Mouse (Mus musculus): ENCODE data around the gene Rrp8. TPM values are rescaled to one million over a fixed set of nuclear protein-coding genes. Genes with fewer than 3 reads are reported as not detected.
A peak's percentile ranks its signal among the peaks of the same experiment; 100 is the strongest.
"Not testable (repeated sequence)": the region's sequence is repeated elsewhere in the genome, so short reads cannot be mapped to it uniquely, and the experiment has no call there.

The Rrp8 gene
- polyA plus RNA-seq, 1 experiment from 2014 or later: 32.0 TPM

DNA sequence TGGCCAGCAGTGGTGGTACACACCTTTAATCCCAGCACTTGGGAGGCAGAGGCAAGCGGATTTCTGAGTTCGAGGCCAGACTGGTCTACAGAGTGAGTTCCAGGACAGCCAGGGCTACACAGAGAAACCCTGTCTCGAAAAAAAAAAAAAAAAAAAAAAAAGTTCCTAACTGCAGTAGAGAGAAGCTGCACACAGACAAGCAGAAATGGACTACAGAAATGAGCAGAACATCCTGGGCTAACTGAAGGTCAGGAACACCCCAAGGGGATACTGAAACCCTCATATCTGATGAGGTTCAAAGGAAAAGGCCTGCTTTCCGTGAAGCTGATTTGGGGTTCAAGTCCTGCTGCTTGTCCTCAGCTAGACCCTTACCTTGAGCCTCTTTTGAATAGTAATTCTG lies 1.7 kb downstream of the Rrp8 start:
- WGBS (ENCODE audit: insufficient replicate concordance): 48% methylated on average over 4 of the region's 4 CpGs
- H3K27ac ChIP-seq (ENCODE audit: low read depth, low read length); ATAC-seq (replicated peaks; ENCODE audit: insufficient number of reproducible peaks, low FRiP score, low TSS enrichment); H3K9me3 ChIP-seq (replicated peaks; ENCODE audit: control insufficient read depth, low read length); H3K27me3 ChIP-seq (ENCODE audit: control insufficient read depth, insufficient read depth, low read length): not testable (repeated sequence)
- peaks cover 23% of the 10 kb centered on the region for H3K4me1 ChIP-seq (ENCODE audit: control insufficient read depth, insufficient read depth, low read length)
- peak overlapping the region; percentile 98 for H3K9ac ChIP-seq (ENCODE audit: low read depth, low read length)
- peak overlapping the region; percentile 78 for H3K4me2 ChIP-seq
- H3K4me3 ChIP-seq (ENCODE audit: low read depth, low read length): peak overlapping the region; percentile 71
- peaks cover 21% of the 10 kb centered on the region for H3K36me3 ChIP-seq (ENCODE audit: control insufficient read depth, insufficient read depth, low read length)

DNA sequence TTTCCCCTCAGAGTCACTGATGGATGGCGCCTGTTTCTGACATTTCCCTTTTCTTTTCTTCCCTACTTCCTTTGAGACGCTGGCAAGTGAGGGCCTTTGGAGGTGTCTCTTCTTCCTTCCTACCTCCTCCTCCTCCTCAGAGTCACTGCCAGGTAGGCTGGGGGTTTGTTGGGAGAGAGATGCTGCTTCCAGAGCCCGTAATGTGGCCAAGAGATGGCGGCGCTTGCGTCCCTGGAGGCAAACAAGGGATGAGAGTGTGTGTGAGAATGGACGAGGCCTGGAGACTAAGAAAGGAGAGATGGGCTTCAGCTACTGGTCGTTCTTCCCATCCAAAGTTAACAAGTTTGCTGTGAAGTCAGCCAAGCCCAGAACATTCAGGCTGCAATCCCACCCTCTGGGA lies 2.4 kb downstream of the Rrp8 start:
- H3K36me3 ChIP-seq (ENCODE audit: control insufficient read depth, insufficient read depth, low read length): peaks cover 19% of the 10 kb centered on the region

DNA sequence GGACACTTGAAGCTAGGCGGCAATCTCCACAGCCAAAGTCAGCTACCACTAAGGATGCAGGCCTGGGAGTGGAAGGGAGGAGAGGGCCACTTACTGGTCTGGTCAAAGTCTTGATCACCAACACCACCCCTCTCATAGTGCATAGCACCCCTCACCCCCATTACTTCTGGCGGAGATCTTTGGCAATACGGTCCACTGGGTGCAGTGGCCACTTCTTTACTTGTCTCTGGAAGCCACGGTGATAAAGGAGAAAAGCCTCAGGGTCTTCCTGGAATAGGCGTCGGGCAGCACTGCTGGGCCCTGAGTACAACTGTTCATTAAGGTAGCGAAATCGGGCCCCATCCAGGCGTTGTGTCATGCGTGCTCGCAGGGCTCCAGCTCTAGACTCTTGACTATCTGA lies 3.3 kb downstream of the Rrp8 start:
- Histone ChIP-seq H3K27ac (ENCODE audit: low read depth, low read length) (no peak overlapping the region), H3K27me3 (ENCODE audit: control insufficient read depth, insufficient read depth, low read length) (no peaks in the 10 kb centered on the region), H3K9me3 (replicated peaks; ENCODE audit: control insufficient read depth, low read length) (no peaks in the 10 kb centered on the region), H3K9ac (ENCODE audit: low read depth, low read length) (no peak overlapping the region), H3K4me1 (ENCODE audit: control insufficient read depth, insufficient read depth, low read length) (peaks cover 15% of the 10 kb centered on the region), H3K36me3 (ENCODE audit: control insufficient read depth, insufficient read depth, low read length) (peaks cover 27% of the 10 kb centered on the region), H3K4me2 (no peak overlapping the region), H3K4me3 (ENCODE audit: low read depth, low read length) (no peak overlapping the region)
- WGBS (ENCODE audit: insufficient replicate concordance): 89% methylated on average over 11 of the region's 11 CpGs
- ATAC-seq (replicated peaks; ENCODE audit: insufficient number of reproducible peaks, low FRiP score, low TSS enrichment): no peak

More for the DNA sequence above, 2.4 kb downstream of the Rrp8 start:
- no peak overlapping the region for H3K9ac ChIP-seq (ENCODE audit: low read depth, low read length)
- no peaks in the 10 kb centered on the region for H3K9me3 ChIP-seq (replicated peaks; ENCODE audit: control insufficient read depth, low read length)
- peak overlapping the region; percentile 78 for H3K4me2 ChIP-seq
- WGBS (ENCODE audit: insufficient replicate concordance): 85% methylated on average over 8 of the region's 8 CpGs
- H3K27me3 ChIP-seq (ENCODE audit: control insufficient read depth, insufficient read depth, low read length): no peaks in the 10 kb centered on the region
- H3K4me3 ChIP-seq (ENCODE audit: low read depth, low read length): no peak overlapping the region
- no peak overlapping the region for H3K27ac ChIP-seq (ENCODE audit: low read depth, low read length)
- ATAC-seq (replicated peaks; ENCODE audit: insufficient number of reproducible peaks, low FRiP score, low TSS enrichment): no peak
- H3K4me1 ChIP-seq (ENCODE audit: control insufficient read depth, insufficient read depth, low read length): peaks cover 23% of the 10 kb centered on the region

DNA sequence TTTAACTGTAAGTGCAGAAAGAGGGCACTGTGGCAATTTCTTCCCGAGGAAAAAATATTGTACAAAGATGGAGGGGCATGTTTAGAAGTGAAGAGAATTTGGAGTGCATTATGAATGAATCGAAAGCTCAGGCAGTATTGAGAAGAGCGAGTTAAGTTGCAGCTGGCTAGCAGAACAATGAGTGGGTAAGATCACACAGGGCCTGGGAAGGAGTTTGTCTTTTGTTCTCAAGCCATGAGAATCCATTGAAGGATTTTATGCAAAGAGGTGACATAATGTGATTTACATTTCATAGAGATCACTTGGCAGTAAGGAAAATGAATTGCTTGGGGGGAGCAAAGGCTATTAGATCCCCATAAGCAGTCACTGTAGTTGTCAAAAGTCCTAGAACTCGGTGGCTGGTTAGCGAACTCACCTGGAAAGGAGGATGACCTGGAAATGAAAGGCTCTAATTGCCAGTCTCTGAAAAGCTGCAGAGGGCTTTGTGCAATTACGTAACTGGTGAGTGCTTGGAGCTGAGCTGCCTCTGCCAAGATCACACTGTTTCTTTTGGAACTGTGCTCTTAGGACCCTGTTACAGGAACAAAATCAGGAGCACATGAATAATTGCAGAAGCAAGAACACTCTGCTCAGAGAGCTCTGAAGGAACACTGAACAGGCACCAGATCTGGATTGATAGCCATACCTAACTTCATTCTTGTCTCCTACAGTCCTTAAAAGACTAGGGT lies 8.3 kb downstream of the Rrp8 start:
- Histone ChIP-seq H3K4me1 (ENCODE audit: control insufficient read depth, insufficient read depth, low read length) (no peaks in the 10 kb centered on the region), H3K9me3 (replicated peaks; ENCODE audit: control insufficient read depth, low read length) (no peaks in the 10 kb centered on the region), H3K4me2 (no peak overlapping the region), H3K4me3 (ENCODE audit: low read depth, low read length) (no peak overlapping the region), H3K27me3 (ENCODE audit: control insufficient read depth, insufficient read depth, low read length) (no peaks in the 10 kb centered on the region), H3K9ac (ENCODE audit: low read depth, low read length) (no peak overlapping the region), H3K36me3 (ENCODE audit: control insufficient read depth, insufficient read depth, low read length) (peaks cover 21% of the 10 kb centered on the region), H3K27ac (ENCODE audit: low read depth, low read length) (no peak overlapping the region)
- WGBS (ENCODE audit: insufficient replicate concordance): 86% methylated on average over 6 of the region's 6 CpGs
- ATAC-seq (replicated peaks; ENCODE audit: insufficient number of reproducible peaks, low FRiP score, low TSS enrichment): no peak

DNA sequence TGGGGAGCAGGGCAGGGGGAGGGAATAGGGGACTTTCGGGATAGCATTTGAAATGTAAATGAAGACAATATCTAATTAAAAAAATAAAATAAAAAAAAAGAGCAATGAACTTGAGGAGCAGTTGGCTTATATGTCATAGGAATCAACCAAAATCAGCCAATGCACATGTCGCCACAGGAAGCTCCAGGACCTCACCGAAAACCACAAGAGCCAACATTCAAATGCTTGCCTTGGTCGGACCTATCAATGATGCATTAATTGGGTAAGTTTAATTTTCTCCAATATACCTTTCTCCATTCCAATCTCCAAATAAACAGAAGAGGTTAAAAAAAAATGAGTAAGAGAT lies 10.2 kb downstream of the Rrp8 start:
- Histone ChIP-seq H3K36me3 (ENCODE audit: control insufficient read depth, insufficient read depth, low read length) (peaks cover 9% of the 10 kb centered on the region; the same call in 1 of the 2 replicates), H3K9ac (ENCODE audit: low read depth, low read length) (no peak overlapping the region), H3K27ac (ENCODE audit: low read depth, low read length) (no peak overlapping the region), H3K27me3 (ENCODE audit: control insufficient read depth, insufficient read depth, low read length) (no peaks in the 10 kb centered on the region), H3K4me3 (ENCODE audit: low read depth, low read length) (no peak overlapping the region), H3K4me1 (ENCODE audit: control insufficient read depth, insufficient read depth, low read length) (no peaks in the 10 kb centered on the region), H3K4me2 (no peak overlapping the region), H3K9me3 (replicated peaks; ENCODE audit: control insufficient read depth, low read length) (no peaks in the 10 kb centered on the region)
- ATAC-seq (replicated peaks; ENCODE audit: insufficient number of reproducible peaks, low FRiP score, low TSS enrichment): no peak; the same call in 1 of the 2 replicates
- WGBS (ENCODE audit: insufficient replicate concordance): 88% methylated on average over 4 of the region's 4 CpGs

DNA sequence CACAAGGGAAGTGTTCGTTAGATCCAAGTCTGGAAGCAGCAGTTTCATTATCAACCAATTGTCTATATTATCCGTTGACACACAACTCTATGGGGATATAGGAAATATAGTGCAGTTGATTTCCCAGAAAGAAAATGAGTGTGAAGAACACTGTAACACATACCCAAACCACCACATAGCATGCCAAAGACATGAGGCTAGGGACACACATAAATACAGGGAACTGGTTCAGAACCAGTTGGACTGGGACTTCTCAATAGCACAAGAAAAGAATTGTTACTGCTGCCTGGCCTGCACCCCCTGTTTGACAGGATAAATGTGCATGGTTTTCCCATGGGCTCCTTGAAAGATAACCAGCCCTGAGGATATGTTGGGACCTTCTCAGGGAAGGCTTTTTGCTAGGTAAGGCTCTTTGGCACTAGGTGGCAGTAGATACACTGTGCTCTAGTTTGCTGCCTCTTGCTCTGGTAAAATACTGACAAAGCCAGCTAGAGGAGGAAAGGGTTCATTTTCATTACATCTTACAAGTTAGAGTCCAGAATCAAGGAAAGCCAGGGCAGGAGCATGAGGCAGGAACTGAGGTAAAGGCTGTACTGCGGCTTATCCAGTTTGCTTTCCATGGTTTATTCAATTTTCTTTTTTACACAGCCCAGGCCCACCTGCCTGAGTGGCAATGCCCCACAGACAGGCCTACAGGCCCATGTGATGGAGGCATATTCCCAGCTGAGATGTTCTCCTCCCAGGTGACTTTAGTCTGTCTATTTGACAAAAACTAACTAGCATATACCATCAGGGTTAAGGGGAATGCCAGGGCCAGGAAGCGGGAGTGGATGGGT lies 10.8 kb downstream of the Rrp8 start:
- Histone ChIP-seq H3K27ac (ENCODE audit: low read depth, low read length) (no peak overlapping the region), H3K9me3 (replicated peaks; ENCODE audit: control insufficient read depth, low read length) (no peaks in the 10 kb centered on the region), H3K36me3 (ENCODE audit: control insufficient read depth, insufficient read depth, low read length) (peaks cover 9% of the 10 kb centered on the region; the same call in 1 of the 2 replicates), H3K27me3 (ENCODE audit: control insufficient read depth, insufficient read depth, low read length) (no peaks in the 10 kb centered on the region), H3K4me2 (no peak overlapping the region), H3K4me1 (ENCODE audit: control insufficient read depth, insufficient read depth, low read length) (no peaks in the 10 kb centered on the region), H3K9ac (ENCODE audit: low read depth, low read length) (no peak overlapping the region), H3K4me3 (ENCODE audit: low read depth, low read length) (no peak overlapping the region)
- ATAC-seq (replicated peaks; ENCODE audit: insufficient number of reproducible peaks, low FRiP score, low TSS enrichment): peak; percentile 59
- 80% methylated on average over 4 of the region's 4 CpGs for WGBS (ENCODE audit: insufficient replicate concordance)

DNA sequence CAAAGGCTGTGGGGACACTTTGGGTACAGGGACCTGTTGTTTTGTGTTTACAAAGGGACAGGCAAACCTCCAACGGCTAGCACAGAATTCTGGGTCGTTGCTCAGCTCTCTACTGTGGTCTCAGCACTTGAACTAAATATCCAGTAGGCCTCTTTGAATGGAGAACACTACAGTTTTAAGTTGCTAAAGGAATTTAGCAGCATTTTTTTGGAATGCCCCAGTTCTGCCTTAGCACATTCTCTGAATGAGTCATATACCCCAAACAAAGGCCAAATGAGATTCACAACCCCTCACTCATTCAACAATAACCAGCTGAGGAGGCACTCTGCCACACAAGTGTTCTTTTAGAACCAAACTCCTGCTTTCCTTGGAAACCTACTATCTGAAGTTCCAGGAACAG lies 15.3 kb downstream of the Rrp8 start:
- ATAC-seq (replicated peaks; ENCODE audit: insufficient number of reproducible peaks, low FRiP score, low TSS enrichment): no peak
- no peaks in the 10 kb centered on the region for H3K27me3 ChIP-seq (ENCODE audit: control insufficient read depth, insufficient read depth, low read length)
- H3K9me3 ChIP-seq (replicated peaks; ENCODE audit: control insufficient read depth, low read length): no peaks in the 10 kb centered on the region
- WGBS (ENCODE audit: insufficient replicate concordance): 67% methylated on average over 2 of the region's 2 CpGs
- no peak overlapping the region for H3K27ac ChIP-seq (ENCODE audit: low read depth, low read length)
- no peak overlapping the region for H3K9ac ChIP-seq (ENCODE audit: low read depth, low read length)
- H3K4me2 ChIP-seq: no peak overlapping the region
- H3K4me1 ChIP-seq (ENCODE audit: control insufficient read depth, insufficient read depth, low read length): no peaks in the 10 kb centered on the region
- H3K4me3 ChIP-seq (ENCODE audit: low read depth, low read length): no peak overlapping the region
- H3K36me3 ChIP-seq (ENCODE audit: control insufficient read depth, insufficient read depth, low read length): no peaks in the 10 kb centered on the region

DNA sequence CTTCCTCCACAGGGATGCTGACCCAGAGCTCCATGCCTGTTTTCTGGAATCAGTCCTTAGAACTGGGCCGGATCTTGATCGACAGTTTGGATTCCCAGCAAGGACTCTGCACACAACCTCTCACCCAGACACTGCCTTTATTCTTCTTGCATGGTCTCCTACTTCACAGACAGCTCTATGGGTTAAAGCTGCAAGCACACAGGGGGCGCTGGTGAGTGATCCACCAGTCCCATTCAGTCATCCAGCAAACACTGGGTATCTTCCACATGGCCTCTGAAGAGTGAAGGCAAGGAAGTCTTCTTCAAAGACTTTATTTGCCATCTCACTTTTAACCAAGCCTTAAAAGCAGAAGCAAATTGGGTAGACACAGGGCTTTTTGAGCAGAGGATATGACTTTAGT lies 21.8 kb downstream of the Rrp8 start:
- Histone ChIP-seq H3K9me3 (replicated peaks; ENCODE audit: control insufficient read depth, low read length) (no peaks in the 10 kb centered on the region), H3K4me2 (no peak overlapping the region), H3K27me3 (ENCODE audit: control insufficient read depth, insufficient read depth, low read length) (no peaks in the 10 kb centered on the region), H3K4me1 (ENCODE audit: control insufficient read depth, insufficient read depth, low read length) (no peaks in the 10 kb centered on the region), H3K9ac (ENCODE audit: low read depth, low read length) (no peak overlapping the region), H3K36me3 (ENCODE audit: control insufficient read depth, insufficient read depth, low read length) (no peaks in the 10 kb centered on the region), H3K4me3 (ENCODE audit: low read depth, low read length) (no peak overlapping the region), H3K27ac (ENCODE audit: low read depth, low read length) (no peak overlapping the region)
- 58% methylated on average over 3 of the region's 3 CpGs for WGBS (ENCODE audit: insufficient replicate concordance)
- ATAC-seq (replicated peaks; ENCODE audit: insufficient number of reproducible peaks, low FRiP score, low TSS enrichment): no peak
